Mouse (Mus musculus) cerebellum, adult 9-10 months (tissue): ENCODE measurements at regions not wholly inside any gene's neighbourhood (a gene's known extent, or its start where the extent isn't known, plus 50 kb on each side); places are given as distances from the start of the nearest gene placed in this dataset.
A peak's percentile ranks its signal among the peaks of the same experiment; 100 is the strongest.

Experiments used
- DNase-seq: peaks from one replicate; pipeline ENCODE4 v3.0.0; 2022

DNA sequence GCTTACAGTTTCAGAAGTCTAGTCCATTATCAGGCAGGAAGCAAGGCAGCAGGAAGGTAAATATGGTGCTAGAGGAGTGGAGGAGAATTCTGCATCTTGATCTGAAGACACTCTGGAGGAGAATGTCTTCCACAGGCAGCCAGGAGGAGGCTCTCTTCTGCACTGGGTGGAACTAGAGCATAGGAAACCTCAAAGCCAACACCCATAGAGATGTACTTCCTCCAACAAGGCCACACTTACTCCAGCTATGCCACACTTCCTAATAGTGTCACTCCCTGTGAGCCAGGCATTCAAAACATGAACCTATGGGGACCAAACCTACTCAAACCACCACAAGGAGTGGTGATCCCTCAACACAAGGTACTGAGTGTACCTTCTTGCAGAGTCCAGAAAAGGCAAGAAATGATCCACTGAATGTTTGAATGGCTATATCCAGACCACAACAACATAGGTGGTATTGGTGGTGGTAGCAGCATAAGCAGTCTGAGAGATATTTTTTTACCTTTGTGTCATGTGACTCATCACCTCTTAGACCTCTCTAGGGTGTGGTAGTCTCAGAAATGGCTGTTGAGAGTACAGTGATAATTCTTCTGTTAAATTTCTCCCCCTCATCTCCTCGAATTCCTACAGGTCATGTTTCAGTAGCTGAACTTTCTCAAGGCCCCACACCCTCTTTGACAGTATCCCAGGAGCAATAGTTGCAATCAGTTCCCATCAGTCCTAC, 152.3 kb upstream of the Mbnl1 start:
- no peak for DNase-seq

DNA sequence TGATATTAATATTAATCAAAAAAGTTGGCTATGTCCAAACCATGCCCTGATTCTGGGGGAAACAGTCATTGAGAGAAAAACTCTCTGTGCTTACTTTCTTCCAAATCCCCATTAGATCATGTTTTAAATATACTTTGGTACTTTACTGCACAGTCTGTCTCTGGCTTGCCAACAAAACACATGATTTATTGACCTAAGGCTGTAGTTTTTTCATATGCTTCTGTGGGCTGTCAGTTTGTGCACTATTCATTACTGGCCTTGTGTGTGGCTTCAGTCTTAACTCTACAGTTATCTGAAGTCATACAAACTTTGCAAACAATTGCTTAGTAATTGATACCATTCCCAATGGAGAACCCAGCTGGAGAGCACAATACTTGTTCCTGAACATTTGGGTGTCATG, 149.1 kb upstream of the Mbnl1 start:
- no peak for DNase-seq

DNA sequence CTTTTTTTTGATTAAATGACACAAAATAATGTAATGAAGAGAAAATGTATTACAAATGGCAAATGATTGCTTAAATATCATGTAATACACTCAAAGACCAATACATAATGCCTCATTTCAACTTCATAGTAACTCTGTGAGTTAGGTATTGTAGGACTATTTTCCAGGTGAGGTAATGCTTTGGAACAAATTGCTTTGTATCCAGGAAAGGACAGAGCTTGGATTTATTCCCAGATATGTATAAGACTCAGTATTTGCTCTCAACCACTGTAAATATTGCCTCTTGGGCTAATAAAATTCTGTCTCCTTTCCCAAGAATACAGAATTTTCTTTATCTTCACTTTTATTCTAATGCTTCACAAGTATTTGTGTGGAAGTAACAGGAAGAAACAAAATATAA, 148.2 kb upstream of the Mbnl1 start:
- DNase-seq, result no peak

DNA sequence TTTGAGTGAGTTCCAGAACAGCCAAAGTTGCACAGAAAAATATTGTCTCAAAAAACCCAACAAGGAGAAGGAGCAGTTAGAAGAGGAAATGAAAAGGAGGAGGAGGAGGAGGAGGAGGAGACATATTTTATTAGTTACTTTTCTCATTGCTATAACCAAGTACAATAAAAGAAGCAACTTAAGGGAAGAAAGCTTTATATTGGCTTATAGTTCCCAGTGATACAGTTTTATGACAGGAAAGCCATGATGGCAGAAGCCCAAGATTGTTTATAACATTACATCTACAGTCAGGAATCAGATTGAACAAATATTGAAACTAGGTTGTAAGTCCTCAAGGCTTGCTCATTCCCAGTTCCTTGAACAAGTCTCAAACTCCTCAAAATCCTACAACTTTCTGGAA, 147.7 kb upstream of the Mbnl1 start:
- no peak for DNase-seq

- no peak for DNase-seq
Observed at GRCm38 (mm10) chr3:60332460-60332859, 140.2 kb upstream of the Mbnl1 start.

- DNase-seq, result no peak
Observed at GRCm38 (mm10) chr3:60333669-60334068, 139.0 kb upstream of the Mbnl1 start.

DNA sequence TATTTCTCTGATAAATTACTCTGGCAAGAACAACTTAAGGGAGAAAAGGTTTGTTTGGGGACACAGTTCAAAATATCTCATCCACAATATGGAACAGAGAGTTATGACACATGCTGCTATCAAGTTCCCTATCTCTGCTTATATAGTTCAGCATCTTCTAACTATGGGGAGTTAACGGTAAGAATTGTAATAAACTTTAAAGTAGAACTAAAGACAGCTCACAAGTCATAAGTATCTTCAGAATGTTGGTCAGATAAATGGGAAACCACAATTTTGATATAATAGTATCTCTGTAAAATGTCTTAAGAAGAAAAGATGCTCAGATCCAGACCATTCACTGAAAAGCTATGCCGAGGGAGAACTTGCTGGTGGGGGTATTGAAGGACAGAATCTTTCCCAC, 138.5 kb upstream of the Mbnl1 start:
- no peak for DNase-seq

DNA sequence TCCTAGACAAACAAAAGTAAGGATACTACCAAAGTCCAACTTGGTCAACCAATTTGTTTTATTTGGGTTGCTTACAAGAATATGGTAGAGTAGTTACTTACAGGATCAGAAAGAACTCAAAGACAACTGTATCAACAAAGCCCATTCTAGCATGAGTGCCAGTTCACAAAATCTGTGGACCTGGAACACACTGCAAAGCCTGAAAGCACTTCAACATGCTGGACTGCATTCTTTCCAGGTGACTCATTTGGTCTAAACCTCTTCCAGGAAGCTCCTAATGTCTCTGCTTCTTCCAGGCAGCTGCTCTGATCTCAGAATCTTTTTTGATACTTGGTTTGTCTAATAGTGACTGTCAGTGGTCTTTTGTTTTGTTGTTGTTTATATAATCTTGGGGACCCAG, 126.2 kb upstream of the Mbnl1 start:
- DNase-seq, result no peak

GRCm38 (mm10) chr3:60347049-60347448, 125.6 kb upstream of the Mbnl1 start:
- DNase-seq, result no peak

GRCm38 (mm10) chr3:60371176-60371965, 101.3 kb upstream of the Mbnl1 start:
- no peak for DNase-seq

GRCm38 (mm10) chr3:60373662-60374061, 99.0 kb upstream of the Mbnl1 start:
- DNase-seq, result no peak

DNA sequence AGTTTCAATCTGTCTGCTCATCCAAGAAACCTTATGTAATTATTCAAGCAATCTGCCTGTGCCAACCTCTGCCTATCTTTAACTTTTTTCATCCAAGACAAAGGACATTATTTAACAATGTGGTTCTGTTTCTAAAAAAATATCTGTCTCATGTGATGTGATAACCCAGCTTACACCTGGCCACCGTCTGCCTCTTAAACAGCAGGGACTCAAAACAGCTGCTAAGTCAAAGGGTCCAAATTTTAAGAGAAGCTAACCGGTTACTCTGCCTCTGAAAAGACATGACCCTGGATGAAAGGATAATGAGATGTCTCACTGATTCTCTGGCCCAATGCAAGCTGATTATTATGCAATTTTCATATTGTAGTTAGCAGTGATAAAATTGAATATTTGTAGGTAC, 84.0 kb upstream of the Mbnl1 start:
- DNase-seq, result no peak

DNA sequence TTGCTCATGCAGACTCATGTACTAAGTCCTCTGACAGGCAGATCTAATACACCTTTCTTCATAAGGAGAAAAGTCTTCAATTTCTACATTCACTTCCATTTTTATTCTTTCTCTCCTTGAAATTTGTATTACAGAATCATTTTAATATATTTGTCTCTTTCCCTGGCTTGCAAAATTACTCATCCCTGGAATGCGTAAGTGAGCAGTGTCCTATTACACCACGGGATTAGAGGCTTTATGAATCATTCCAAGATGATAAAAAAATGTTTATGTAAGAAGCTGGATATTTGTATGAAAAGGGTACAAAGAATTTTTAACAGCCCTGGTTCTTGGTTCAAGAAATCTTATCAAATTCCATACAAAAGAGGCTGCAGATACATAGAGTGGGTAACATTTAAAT, 83.6 kb upstream of the Mbnl1 start:
- no peak for DNase-seq

DNA sequence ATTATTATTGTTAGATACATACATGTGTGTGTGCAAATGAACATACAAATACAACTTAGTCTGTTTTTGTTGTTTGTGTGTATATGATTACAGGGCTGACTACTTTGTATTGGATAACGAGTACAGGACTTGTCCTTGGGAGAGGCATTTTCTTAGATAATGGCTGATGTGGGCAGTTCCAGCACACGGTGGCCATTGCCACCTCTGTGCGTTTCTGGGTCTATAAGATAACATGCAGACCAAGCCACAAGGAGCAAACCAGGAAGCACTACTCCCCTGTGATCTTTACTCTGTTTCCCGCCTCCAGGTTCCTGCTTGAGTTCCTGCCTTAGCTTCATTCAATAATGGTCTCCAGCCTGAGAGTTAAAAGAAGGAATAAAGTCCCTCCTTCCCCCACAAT, 77.3 kb upstream of the Mbnl1 start:
- no peak for DNase-seq

GRCm38 (mm10) chr3:60396971-60397370, 75.7 kb upstream of the Mbnl1 start:
- no peak for DNase-seq

DNA sequence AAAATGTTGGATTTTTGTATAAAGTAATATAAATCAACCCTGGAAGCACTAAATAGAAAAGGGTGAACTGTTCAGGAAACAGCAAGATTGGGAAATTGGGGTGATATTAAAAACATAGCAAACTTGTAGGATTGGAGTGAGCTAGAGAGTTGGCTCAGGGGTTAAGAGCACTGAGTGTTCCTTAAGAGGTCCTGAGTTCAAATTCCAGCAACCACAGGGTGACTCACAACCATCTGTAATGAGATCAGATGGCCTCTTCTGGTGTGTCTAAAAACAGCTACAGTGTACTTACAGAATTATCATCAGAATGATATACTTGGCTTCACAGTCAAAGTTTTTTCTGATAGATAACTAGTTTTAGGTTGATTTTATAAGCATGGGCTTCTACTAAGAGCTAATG, 73.8 kb upstream of the Mbnl1 start:
- DNase-seq, result no peak

GRCm38 (mm10) chr3:60402251-60402830, 70.3 kb upstream of the Mbnl1 start:
- no peak for DNase-seq

- DNase-seq, result no peak
Observed at GRCm38 (mm10) chr3:60407426-60407825, 65.2 kb upstream of the Mbnl1 start.

DNA sequence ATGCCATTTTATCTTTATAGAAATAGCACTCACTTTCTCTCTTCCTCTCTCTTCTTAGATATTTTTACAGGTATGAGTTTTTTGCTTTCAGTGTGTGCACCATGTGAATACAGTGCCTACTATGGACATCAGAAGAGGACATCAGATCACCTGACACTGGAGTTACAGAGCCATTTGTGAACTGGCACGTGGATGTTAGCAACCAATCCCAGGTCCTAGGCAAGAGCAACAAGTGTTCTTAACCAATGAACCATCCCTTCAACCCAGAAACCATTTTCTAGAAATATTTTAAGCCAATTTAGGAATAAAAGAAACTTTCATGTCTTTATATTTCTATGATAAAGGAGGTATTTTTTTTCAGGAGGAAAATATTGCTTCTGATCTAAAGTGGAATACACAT, 64.7 kb upstream of the Mbnl1 start:
- no peak for DNase-seq

GRCm38 (mm10) chr3:60408553-60409282, 63.9 kb upstream of the Mbnl1 start:
- DNase-seq, result peak; percentile 62

GRCm38 (mm10) chr3:60409283-60409633, 63.4 kb upstream of the Mbnl1 start:
- DNase-seq, result no peak

DNA sequence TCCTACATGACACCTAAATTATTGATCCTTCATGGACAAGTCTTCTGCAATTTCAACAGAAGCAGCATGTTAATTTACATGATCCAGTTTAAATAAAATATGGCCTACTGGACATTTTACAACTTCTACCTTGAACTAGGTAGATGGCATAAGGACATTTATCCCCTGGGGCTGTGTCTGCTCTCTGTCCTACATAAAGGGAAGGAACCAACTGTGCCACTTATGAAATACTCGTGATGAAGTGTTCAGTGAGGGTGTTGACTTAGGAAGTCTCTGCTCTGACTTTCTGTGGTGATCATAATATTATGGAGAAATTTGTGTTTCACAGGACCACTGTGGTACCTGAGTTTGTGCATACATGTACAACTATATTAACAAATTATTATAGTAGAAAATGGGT, 60.9 kb upstream of the Mbnl1 start:
- DNase-seq, result no peak

DNA sequence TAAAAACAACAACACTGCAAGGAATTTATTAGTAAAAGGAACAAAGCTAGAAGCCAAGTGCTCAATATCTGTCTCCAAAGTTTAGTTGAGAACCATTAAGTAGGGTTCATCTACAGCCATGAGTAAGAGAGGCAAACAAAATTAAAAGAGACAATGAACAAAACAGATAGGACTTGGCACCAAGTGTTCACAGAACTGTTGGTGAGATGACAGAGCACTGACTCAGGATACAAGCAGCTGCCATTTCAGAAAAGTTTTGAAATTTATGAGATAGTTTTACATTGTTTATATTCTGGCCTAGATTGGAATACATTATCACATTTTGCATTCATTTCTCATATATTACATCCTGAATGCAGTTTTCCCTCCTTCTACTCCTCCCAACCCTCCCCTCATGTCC, 60.4 kb upstream of the Mbnl1 start:
- no peak for DNase-seq

DNA sequence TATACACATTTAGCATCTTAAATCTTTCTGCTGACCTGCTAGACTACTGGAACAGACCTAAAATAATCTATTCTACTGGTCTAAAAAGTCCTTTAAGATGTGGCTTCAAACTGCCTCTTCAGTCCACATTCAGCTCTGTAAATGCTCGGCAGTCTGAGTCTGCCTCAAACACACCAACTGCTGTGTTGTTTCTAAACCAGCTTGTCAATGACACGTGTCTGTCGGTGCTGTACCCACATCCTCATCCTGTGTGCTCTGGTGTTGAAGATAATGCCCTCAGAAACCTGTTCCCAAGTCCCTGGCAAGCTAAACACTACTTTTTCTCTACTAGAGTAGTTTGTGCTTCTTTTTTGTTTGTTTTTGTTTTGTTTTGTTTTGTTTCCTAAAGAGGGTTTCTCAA, 58.9 kb upstream of the Mbnl1 start:
- DNase-seq, result no peak
